Mouse (Mus musculus) embryonic facial prominence, embryonic 14.5 days (tissue): ENCODE results near the gene Agpat2. TPM values are rescaled to one million over a fixed set of nuclear protein-coding genes. Genes with fewer than 3 reads are reported as not detected.
A peak's percentile ranks its signal among the peaks of the same experiment; 100 is the strongest.

Source experiments
- ATAC-seq: fragments of 200-750 bp; cut with Nextera tagmentation; 2 replicates; pipeline ENCODE4 v1.8.0; 2017; ENCODE audit warnings: low read depth, moderate number of reproducible peaks, moderate TSS enrichment
- DNase-seq: peaks from one replicate; pipeline ENCODE4 v3.0.0-alpha.2; 2015; ENCODE audit warnings: low spot score
- H3K27ac ChIP-seq: fragments of 300-500 bp; sonication (generic); replicated peaks from 2 replicates; pipeline ENCODE4 v1.5.1; 2014; ENCODE audit warnings: low read depth, mild to moderate bottlenecking, low read length, moderate library complexity
- H3K27me3 ChIP-seq: fragments of 300-500 bp; sonication (generic); replicated peaks from 2 replicates; pipeline ENCODE4 v1.6.1; 2014; ENCODE audit warnings: low read length; ENCODE audit not compliant: control insufficient read depth, insufficient read depth
- H3K36me3 ChIP-seq: fragments of 300-500 bp; sonication (generic); 2 replicates; pipeline ENCODE4 v1.6.1; 2014; ENCODE audit warnings: low read length, mixed read lengths; ENCODE audit not compliant: control insufficient read depth, insufficient read depth
- H3K4me1 ChIP-seq: fragments of 300-500 bp; sonication (generic); 2 replicates; pipeline ENCODE4 v1.6.1; 2014; ENCODE audit warnings: antibody characterized with exemption, low read length; ENCODE audit not compliant: control insufficient read depth, insufficient read depth
- H3K4me2 ChIP-seq: fragments of 300-500 bp; sonication (generic); 2 replicates; pipeline ENCODE4 v1.6.1; 2014; ENCODE audit warnings: low read depth, mild to moderate bottlenecking, low read length, moderate library complexity, mixed read lengths
- H3K4me3 ChIP-seq: fragments of 300-500 bp; sonication (generic); 2 replicates; pipeline ENCODE4 v1.5.1; 2014; ENCODE audit warnings: low read depth, mild to moderate bottlenecking, low read length
- H3K9ac ChIP-seq: fragments of 300-500 bp; sonication (generic); 2 replicates; pipeline ENCODE4 v1.6.1; 2014; ENCODE audit warnings: low read depth, mild to moderate bottlenecking, low read length, moderate library complexity, mixed read lengths
- H3K9me3 ChIP-seq: fragments of 300-500 bp; sonication (generic); 2 replicates; pipeline ENCODE4 v1.6.1; 2016; ENCODE audit warnings: low read length; ENCODE audit not compliant: control insufficient read depth
- WGBS: fragments of 180-500 bp; shearing (Covaris S2); extraction: QIAGEN DNeasy Blood & Tissue Kit; methylation state at CpG from one replicate; pipeline ENCODE4 v1.1.7; 2014; 5-methylcytosine and 5-hydroxymethylcytosine counted together
- polyA plus RNA-seq: library from polyadenylated mRNA; unstranded; fragments of >200 nt; fragmentation: Nextera tagmentation; extraction: Ambion mirVana; gene quantifications from 2 replicates; pipeline ENCODE4 v1.2.1, GENCODE M21; 2014

Agpat2 gene
- polyA plus RNA-seq, 1 experiment from 2014 or later = 25.1 TPM

DNA sequence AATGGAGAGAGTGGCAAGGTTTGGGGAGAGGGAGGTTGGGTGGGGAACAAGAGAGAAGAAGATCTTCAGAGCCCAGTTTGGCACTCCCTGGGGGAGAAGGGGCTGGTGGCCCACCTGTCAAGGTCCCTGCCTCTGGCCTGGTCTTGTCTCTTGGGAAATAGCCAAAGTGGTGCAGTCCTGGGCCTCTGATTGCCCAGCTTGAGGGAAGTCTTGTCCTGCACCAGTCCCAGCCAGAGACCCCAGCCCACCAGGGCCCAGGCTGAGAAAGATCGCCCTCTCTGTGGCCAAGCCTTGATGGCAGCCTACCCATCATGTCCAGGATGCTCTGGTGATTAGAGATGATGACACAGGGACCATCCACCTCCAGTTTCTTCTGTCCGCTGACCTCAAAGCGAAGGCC is 7.3 kb downstream of the Agpat2 start:
- H3K27me3 ChIP-seq = no peaks in the 10 kb centered on the region
- H3K9me3 ChIP-seq = no peaks in the 10 kb centered on the region
- H3K27ac ChIP-seq = no peak overlapping the region
- ATAC-seq = no peak
- WGBS = 100% methylated on average over 3 of the region's 3 CpGs
- no peak overlapping the region for H3K9ac ChIP-seq
- H3K4me1 ChIP-seq = no peaks in the 10 kb centered on the region
- H3K4me3 ChIP-seq = no peak overlapping the region
- DNase-seq = no peak
- no peak overlapping the region for H3K4me2 ChIP-seq
- H3K36me3 ChIP-seq = peaks cover 17% of the 10 kb centered on the region; the same call in 1 of the 2 replicates

DNA sequence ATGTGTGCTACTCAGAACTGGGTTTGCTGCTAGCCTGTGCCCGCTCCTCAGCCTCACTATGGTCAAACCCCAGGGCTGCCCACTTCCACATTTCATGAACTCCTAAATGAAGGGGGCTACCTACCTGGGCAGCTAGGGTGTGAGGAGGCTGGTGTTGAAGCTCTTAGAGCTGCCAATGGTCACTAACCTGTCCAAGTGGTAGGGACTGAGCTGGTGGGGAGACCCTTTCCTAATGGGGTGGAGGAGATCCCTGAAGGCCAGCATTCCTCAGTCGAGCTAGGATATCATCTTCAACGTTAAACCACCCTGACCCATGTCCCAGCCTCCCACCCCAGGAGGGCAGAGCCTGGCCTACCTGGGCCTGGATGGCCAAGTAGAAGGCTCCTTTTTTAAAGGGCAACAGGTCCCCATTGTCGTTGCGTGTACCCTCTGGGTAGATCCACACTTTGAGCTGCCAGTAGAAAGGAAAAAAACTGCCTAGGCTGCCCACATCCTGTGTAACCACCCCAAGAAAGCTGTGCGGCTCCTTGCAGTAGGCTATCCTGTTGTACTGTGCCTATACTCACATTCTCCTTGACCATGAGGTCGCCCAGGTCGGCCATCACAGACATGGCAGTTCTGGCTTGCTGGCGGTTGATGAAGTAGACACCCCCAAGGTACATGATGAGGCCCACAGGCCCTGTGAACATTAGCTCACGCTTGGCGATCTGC is 8.3 kb downstream of the Agpat2 start:
- no peak overlapping the region for H3K9ac ChIP-seq
- peaks cover 17% of the 10 kb centered on the region; the same call in 1 of the 2 replicates for H3K36me3 ChIP-seq
- H3K4me1 ChIP-seq = no peaks in the 10 kb centered on the region
- DNase-seq = no peak
- H3K27ac ChIP-seq = no peak overlapping the region
- H3K27me3 ChIP-seq = no peaks in the 10 kb centered on the region
- WGBS = 87% methylated on average over 10 of the region's 11 CpGs
- ATAC-seq = no peak
- no peak overlapping the region for H3K4me2 ChIP-seq
- H3K9me3 ChIP-seq = no peaks in the 10 kb centered on the region
- H3K4me3 ChIP-seq = no peak overlapping the region

DNA sequence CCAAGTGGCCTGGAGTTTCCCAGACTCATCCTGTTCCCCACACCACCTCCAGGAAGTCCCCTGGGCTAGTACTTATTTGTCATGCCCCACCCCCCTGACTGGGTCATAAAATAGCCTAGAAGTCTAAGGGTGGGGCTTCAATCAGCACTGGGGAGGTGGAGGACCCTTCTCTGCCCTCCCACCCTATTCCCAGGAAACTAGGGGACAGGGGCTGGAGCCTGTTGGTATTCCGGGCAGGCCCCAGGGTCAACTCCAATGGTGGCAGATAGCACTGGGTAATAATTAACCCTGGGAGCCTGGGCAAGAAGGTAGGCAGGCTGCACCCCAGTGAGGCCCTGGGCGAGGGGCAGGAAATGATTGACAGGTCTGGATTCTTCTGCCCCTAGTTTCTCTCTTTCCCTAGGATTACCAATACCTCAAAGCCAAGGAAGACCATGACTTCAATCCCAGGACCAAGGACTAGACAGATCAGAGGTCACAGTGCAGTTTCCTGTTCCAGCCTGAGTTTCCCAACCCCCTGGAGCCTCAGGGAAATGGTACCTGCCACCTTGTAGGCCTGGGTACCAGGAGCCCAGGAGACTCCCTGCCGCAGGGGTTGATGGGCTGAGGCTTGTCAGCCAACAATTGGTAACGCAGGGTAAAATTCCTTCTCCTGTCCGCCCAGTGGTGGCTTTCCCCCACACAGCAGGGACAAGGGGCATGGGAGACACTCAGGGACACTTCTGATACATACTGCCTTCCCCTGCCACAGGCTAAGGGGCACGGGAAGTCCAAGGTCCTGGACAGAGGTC is 9.1 kb downstream of the Agpat2 start:
- WGBS = 76% methylated on average over 6 of the region's 6 CpGs
- Histone ChIP-seq H3K9ac (no peak overlapping the region), H3K9me3 (no peaks in the 10 kb centered on the region), H3K36me3 (peaks cover 17% of the 10 kb centered on the region; the same call in 1 of the 2 replicates), H3K4me1 (no peaks in the 10 kb centered on the region), H3K4me2 (no peak overlapping the region), H3K27me3 (no peaks in the 10 kb centered on the region), H3K4me3 (no peak overlapping the region), H3K27ac (no peak overlapping the region)
- ATAC-seq (no peak; the same call in 1 of the 2 replicates), DNase-seq (no peak)

DNA sequence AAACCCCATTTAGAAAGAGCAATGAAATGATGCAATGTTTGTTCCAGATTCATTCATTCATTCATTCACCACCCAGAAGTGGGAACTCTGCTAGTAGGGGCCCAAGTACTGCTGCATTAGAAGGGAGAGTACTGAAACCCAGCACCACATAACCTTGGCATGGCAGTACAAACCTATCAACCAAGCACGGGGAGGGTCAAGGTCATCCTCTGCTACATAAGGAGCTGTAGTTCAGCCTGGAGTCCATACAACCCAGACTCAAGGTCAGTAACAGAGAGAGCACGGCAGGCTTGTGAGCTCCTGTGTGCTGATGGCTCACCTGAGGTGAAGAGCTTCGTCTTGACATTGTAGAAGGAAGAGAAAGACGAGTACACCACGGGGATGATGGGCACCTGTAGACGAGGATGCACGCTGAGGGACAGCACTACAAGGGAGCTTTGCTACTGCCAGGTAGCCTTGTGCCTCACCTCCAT is 9.7 kb downstream of the Agpat2 start:
- no peak for DNase-seq
- no peaks in the 10 kb centered on the region for H3K4me1 ChIP-seq

DNA sequence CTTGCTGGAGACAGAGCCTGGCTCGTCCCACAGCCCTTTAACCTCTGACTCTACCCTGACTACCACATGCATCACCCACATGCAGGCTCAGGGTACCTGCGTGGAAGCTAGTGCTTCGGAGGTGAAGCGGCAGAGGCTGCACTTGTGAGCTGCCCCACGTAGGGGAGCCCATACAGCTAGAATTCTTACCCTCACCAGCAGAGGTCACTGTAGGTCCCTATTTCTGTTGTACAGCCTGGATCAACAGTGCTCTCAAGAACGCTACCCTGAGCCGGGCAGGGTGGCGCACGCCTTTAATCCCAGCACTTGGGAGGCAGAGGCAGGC is 10.2 kb downstream of the Agpat2 start:
- 63% methylated on average over 9 of the region's 9 CpGs for WGBS
- DNase-seq (no peak), ATAC-seq (peak; percentile 51)
- Histone ChIP-seq H3K9ac (no peak overlapping the region), H3K4me2 (no peak overlapping the region), H3K4me3 (no peak overlapping the region), H3K9me3 (no peaks in the 10 kb centered on the region), H3K4me1 (no peaks in the 10 kb centered on the region), H3K36me3 (peaks cover 17% of the 10 kb centered on the region; the same call in 1 of the 2 replicates), H3K27me3 (no peaks in the 10 kb centered on the region), H3K27ac (no peak overlapping the region)

More for the DNA sequence above, 9.7 kb downstream of the Agpat2 start:
- Histone ChIP-seq H3K9me3 (no peaks in the 10 kb centered on the region), H3K4me2 (no peak overlapping the region), H3K27ac (no peak overlapping the region), H3K36me3 (peaks cover 17% of the 10 kb centered on the region; the same call in 1 of the 2 replicates), H3K27me3 (no peaks in the 10 kb centered on the region), H3K9ac (no peak overlapping the region), H3K4me3 (no peak overlapping the region)
- no peak for ATAC-seq
- WGBS = 89% methylated on average over 7 of the region's 7 CpGs

DNA sequence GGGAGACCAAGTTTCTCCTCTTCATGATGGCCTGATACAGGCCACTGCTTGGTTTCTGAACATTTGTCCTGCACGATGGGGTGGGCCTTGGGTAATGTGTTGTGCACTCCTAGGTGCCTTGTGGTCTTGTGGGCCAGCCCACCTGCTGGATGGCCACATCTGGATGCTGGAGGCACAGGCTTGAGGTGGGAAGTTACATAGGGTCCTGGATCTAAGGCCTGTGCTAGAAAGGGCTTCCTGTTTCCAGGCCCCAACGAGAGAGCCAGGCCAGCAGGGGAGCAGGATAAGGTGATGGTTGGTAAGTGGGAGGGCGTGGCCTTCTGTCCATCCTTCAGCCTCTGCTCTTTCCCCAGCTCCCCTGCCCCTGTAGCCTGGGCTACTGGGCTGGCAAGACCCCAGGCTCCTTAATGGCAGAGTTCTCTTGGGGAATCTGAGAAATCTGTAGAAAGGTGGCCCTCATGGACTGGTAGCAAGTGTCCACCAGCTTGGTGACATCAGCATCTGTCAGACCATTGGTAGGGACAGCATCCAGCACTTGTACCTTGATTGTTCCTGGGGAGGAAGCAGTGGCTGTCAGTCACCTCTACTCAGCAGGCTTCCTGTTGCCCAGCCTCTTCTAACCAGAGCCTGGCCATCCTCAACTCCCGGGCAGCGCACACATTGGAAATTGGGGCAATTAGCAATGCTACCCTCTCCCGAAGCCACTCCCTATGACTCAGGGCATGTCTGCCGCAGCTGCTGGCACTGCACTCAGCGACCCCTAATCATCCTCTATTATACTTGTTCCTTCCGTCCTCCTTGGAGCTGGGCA is 10.8 kb downstream of the Agpat2 start:
- DNase-seq (no peak), ATAC-seq (no peak)
- Histone ChIP-seq H3K27ac (no peak overlapping the region), H3K36me3 (peaks cover 17% of the 10 kb centered on the region; the same call in 1 of the 2 replicates), H3K4me2 (no peak overlapping the region), H3K9ac (no peak overlapping the region), H3K27me3 (no peaks in the 10 kb centered on the region), H3K9me3 (no peaks in the 10 kb centered on the region), H3K4me1 (no peaks in the 10 kb centered on the region), H3K4me3 (no peak overlapping the region)
- WGBS = 67% methylated on average over 9 of the region's 9 CpGs

DNA sequence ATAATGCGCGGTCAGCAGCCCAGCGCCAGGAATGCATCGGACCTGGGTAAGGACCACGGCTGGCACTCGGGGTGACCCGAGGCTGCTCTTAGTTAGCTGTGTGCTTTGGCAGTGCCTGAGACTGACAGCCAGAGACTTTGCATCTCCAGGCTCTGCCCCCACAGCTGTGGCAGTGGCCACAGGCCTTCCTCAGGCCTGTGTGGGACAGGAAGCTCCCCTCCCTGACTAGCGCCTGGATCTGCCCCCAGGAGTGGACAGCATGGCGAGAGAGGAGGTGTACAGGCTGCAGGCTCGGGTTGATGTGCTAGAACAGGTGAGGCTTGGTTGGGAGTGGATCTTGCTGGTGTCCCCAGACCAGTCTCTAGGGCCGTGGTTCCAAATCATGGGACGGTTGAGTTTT is 12.8 kb downstream of the Agpat2 start:
- H3K4me1 ChIP-seq = no peaks in the 10 kb centered on the region
- 82% methylated on average over 12 of the region's 12 CpGs for WGBS
- no peak for DNase-seq
- peaks cover 17% of the 10 kb centered on the region; the same call in 1 of the 2 replicates for H3K36me3 ChIP-seq
- H3K4me2 ChIP-seq = no peak overlapping the region
- no peaks in the 10 kb centered on the region for H3K9me3 ChIP-seq
- no peak overlapping the region for H3K27ac ChIP-seq
- no peak for ATAC-seq
- no peak overlapping the region for H3K9ac ChIP-seq
- H3K4me3 ChIP-seq = no peak overlapping the region
- H3K27me3 ChIP-seq = no peaks in the 10 kb centered on the region

DNA sequence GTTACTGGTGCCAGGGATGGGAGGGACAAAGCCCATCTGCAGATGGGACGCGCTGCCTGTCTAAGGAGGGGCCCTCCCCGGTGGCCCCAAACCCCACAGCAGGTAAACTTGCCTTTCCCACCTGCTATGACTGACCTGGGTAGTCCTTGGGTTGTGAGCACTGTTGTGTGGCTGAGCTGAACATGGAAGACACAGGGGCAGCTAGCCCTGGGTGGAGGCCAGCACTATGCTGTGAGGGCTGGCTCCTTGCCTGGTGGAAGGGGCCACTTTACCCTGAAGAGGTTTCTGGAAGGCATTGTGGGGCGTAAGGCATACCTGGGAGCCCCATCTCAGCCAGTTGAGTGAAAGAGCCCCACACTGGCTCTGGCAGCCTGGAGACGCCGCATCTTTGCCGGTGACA is 13.3 kb downstream of the Agpat2 start:
- Histone ChIP-seq H3K4me3 (no peak overlapping the region), H3K9ac (no peak overlapping the region), H3K4me1 (no peaks in the 10 kb centered on the region), H3K27ac (no peak overlapping the region), H3K27me3 (no peaks in the 10 kb centered on the region), H3K36me3 (peaks cover 17% of the 10 kb centered on the region; the same call in 1 of the 2 replicates), H3K4me2 (no peak overlapping the region), H3K9me3 (no peaks in the 10 kb centered on the region)
- no peak for DNase-seq
- no peak for ATAC-seq
- WGBS = 91% methylated on average over 7 of the region's 7 CpGs
